Comparison of ENCODE assay signal across 8 mouse cellular contexts in genomic region chr4:99121123-99121755, GRCm38 (mm10). TPM values are rescaled to one million over a fixed set of nuclear protein-coding genes. Genes with fewer than 3 reads are reported as not detected.
A peak's percentile ranks its signal among the peaks of the same experiment; 100 is the strongest.
DNase-seq lines count a peak whose midpoint lies in the region; ATAC-seq and TF ChIP-seq lines count a peak whose summit lies in the region.

No protein-coding gene starts in this region.

- intact Hi-C loops in heart, postnatal 10 days (cut with DNase I): loop anchor here (2.0 kb wide), 1 partner anchor 60 kb away; no protein-coding TSS in a partner anchor

- 0 out of 2 replicates have a peak overlapping the region, but pooled peaks have one; percentile 21 for H3K27ac ChIP-seq in heart, embryonic 15.5 days
- no peak overlapping the region for H3K27ac ChIP-seq in MEL (ENCODE audit: control insufficient read depth, low read depth, low read length)
- peak overlapping the region; percentile 87 for H3K27ac ChIP-seq in forebrain, embryonic 15.5 days (replicated peaks)
- no peak overlapping the region for H3K27ac ChIP-seq in macrophage

- WGBS in heart, embryonic 15.5 days: 4% methylated on average over 17 of the region's 17 CpGs
- WGBS in forebrain, embryonic 15.5 days: 1% methylated on average over 17 of the region's 17 CpGs
- WGBS in macrophage (ENCODE audit: missing documents): 18% methylated on average over 17 of the region's 17 CpGs

- peaks cover 11% of the 10 kb centered on the region for H3K79me2 ChIP-seq in MEL (ENCODE audit: control insufficient read depth, insufficient read depth, low read length, poor library complexity)
- peaks cover 40% of the 10 kb centered on the region for H3K79me2 ChIP-seq in macrophage (ENCODE audit: inconsistent target)

- TF ChIP-seq RAD21 in MEL (IDR thresholded peaks at IDR 0.05; ENCODE audit: low read depth, low read length): no peak

- peak overlapping the region; percentile 84 for H3K4me3 ChIP-seq in heart, embryonic 15.5 days
- H3K4me3 ChIP-seq in MEL (ENCODE audit: control insufficient read depth in 1 of 2, insufficient read depth in 1 of 2, low read depth in 2 of 2, low read length in 2 of 2): peak overlapping the region; percentile 96 to 98
- peak overlapping the region; percentile 72 for H3K4me3 ChIP-seq in forebrain, embryonic 15.5 days
- peak overlapping the region; percentile 24; the same call in 1 of the 2 replicates for H3K4me3 ChIP-seq in macrophage (ENCODE audit: inconsistent target)

- no peak for TF ChIP-seq EP300 in MEL (IDR thresholded peaks at IDR 0.05; ENCODE audit: low read depth in 1 of 2, low read length in 2 of 2)

- no peak; the same call in 1 of the 2 replicates for ATAC-seq in heart, embryonic 15.5 days (replicated peaks; ENCODE audit: insufficient number of reproducible peaks, insufficient read depth, low FRiP score, low read depth)
- ATAC-seq in forebrain, embryonic 15.5 days (replicated peaks): peak; percentile 0; the same call in 1 of the 2 replicates

- DNase-seq in heart, postnatal 10 days: no peak
- no peak for DNase-seq in MEL (ENCODE audit: low read depth, low spot score)
- no peak for DNase-seq in urinary bladder, adult 2 months (ENCODE audit: low spot score)
- DNase-seq in spleen, postnatal 14 days (ENCODE audit: low spot score in 2 of 2): no peak
- no peak for DNase-seq in ovary, adult 18-20 months (ENCODE audit: low spot score)

- H3K27me3 ChIP-seq in heart, embryonic 15.5 days: no peaks in the 10 kb centered on the region
- H3K27me3 ChIP-seq in MEL (ENCODE audit: control insufficient read depth in 1 of 2, insufficient read depth in 2 of 2, low read length in 2 of 2): 0 out of 4 replicates have a peak, but pooled peaks cover 0 to 1% of the 10 kb centered on the region in 2 experiments
- no peaks in the 10 kb centered on the region for H3K27me3 ChIP-seq in forebrain, embryonic 15.5 days

- no peaks in the 10 kb centered on the region for H3K36me3 ChIP-seq in heart, embryonic 15.5 days
- H3K36me3 ChIP-seq in MEL (ENCODE audit: control insufficient read depth in 1 of 2, insufficient read depth in 2 of 2, low read length in 2 of 2): peaks cover 0 to 11% of the 10 kb centered on the region in 2 experiments; a peak in 2 of 4 replicates
- no peaks in the 10 kb centered on the region for H3K36me3 ChIP-seq in forebrain, embryonic 15.5 days
- no peaks in the 10 kb centered on the region for H3K36me3 ChIP-seq in macrophage (ENCODE audit: inconsistent target)

- TF ChIP-seq CTCF in MEL (IDR thresholded peaks at IDR 0.05 in 2 of 3, conservative IDR thresholded peaks at IDR 0.05 in 1 of 3; ENCODE audit: control insufficient read depth in 1 of 3, insufficient read depth in 1 of 3, low read depth in 2 of 3, low read length in 3 of 3, poor library complexity in 1 of 3, severe bottlenecking in 1 of 3): no peak

- peak overlapping the region; percentile 80 for H3K4me2 ChIP-seq in heart, embryonic 15.5 days
- peak overlapping the region; percentile 52 for H3K4me2 ChIP-seq in forebrain, embryonic 15.5 days (replicated peaks)

- H3K9ac ChIP-seq in heart, embryonic 15.5 days: peak overlapping the region; percentile 92
- peak overlapping the region; percentile 97 for H3K9ac ChIP-seq in MEL (ENCODE audit: control insufficient read depth, low read depth, low read length, poor library complexity, severe bottlenecking)
- H3K9ac ChIP-seq in forebrain, embryonic 15.5 days (replicated peaks): peak overlapping the region; percentile 88

- TF ChIP-seq POLR2A in MEL (IDR thresholded peaks at IDR 0.05; ENCODE audit: control insufficient read depth in 1 of 2, insufficient read depth in 1 of 2, low read depth in 1 of 2, low read length in 2 of 2, poor library complexity in 1 of 2): no peak; a peak in 1 of 4 replicates

- H3K4me1 ChIP-seq in heart, embryonic 15.5 days (replicated peaks): peaks cover 19% of the 10 kb centered on the region
- H3K4me1 ChIP-seq in MEL (ENCODE audit: control insufficient read depth in 1 of 2, insufficient read depth in 2 of 2, low read length in 2 of 2): peaks cover 9 to 11% of the 10 kb centered on the region in 2 experiments
- peaks cover 53% of the 10 kb centered on the region for H3K4me1 ChIP-seq in forebrain, embryonic 15.5 days

- no peaks in the 10 kb centered on the region for H3K9me3 ChIP-seq in heart, embryonic 15.5 days (replicated peaks)
- H3K9me3 ChIP-seq in MEL (replicated peaks; ENCODE audit: insufficient read depth, low read length): no peaks in the 10 kb centered on the region
- no peaks in the 10 kb centered on the region for H3K9me3 ChIP-seq in forebrain, embryonic 15.5 days

TF ChIP-seq in MEL, 35 proteins besides CTCF, POLR2A, EP300 and RAD21:
- no peak for TF ChIP-seq HCFC1 (IDR thresholded peaks at IDR 0.05; ENCODE audit: low read depth, low read length)
- no peak for TF ChIP-seq MAX (IDR thresholded peaks at IDR 0.05; ENCODE audit: low read length)
- no peak for TF ChIP-seq CHD1 (IDR thresholded peaks at IDR 0.05; ENCODE audit: low read depth, low read length)
- no peak for TF ChIP-seq SIN3A (IDR thresholded peaks at IDR 0.05; ENCODE audit: low read length)
- TF ChIP-seq MYC (IDR thresholded peaks at IDR 0.05; ENCODE audit: low read depth, low read length): no peak
- TF ChIP-seq TCF12 (IDR thresholded peaks at IDR 0.05; ENCODE audit: low read depth, low read length): no peak
- TF ChIP-seq SMC3 (IDR thresholded peaks at IDR 0.05; ENCODE audit: low read depth, low read length): no peak
- no peak for TF ChIP-seq ZKSCAN1 (IDR thresholded peaks at IDR 0.05; ENCODE audit: low read depth, low read length)
- TF ChIP-seq MYB (IDR thresholded peaks at IDR 0.05; ENCODE audit: low read depth, low read length): no peak
- TF ChIP-seq JUND (IDR thresholded peaks at IDR 0.05; ENCODE audit: low read depth, low read length): no peak
- TF ChIP-seq GABPA (IDR thresholded peaks at IDR 0.05; ENCODE audit: low read depth, low read length): no peak
- TF ChIP-seq CHD2 (IDR thresholded peaks at IDR 0.05; ENCODE audit: low read length): no peak
- no peak for TF ChIP-seq BHLHE40 (IDR thresholded peaks at IDR 0.05; ENCODE audit: borderline replicate concordance, low read depth, low read length)
- no peak for TF ChIP-seq ELF1 (IDR thresholded peaks at IDR 0.05; ENCODE audit: low read depth, low read length)
- no peak for TF ChIP-seq MAFK (IDR thresholded peaks at IDR 0.05; ENCODE audit: borderline replicate concordance, low read depth, low read length)
- TF ChIP-seq POLR2AphosphoS5 (IDR thresholded peaks at IDR 0.05; ENCODE audit: borderline replicate concordance, low read depth, low read length): no peak
- TF ChIP-seq NELFE (IDR thresholded peaks at IDR 0.05; ENCODE audit: low read depth, low read length): no peak
- TF ChIP-seq UBTF (IDR thresholded peaks at IDR 0.05; ENCODE audit: borderline replicate concordance, insufficient read depth, low read depth, low read length): no peak
- no peak for TF ChIP-seq USF1 (IDR thresholded peaks at IDR 0.05; ENCODE audit: low read depth, low read length)

RNA-seq across cellular contexts. Expression of gene Dock7, which starts 0.5 kb away (rescaled TPM):
- polyA plus RNA-seq in heart, embryonic 15.5 days (2015; fragmentation: Nextera tagmentation; extraction: Ambion mirVana): 20.1 and 25.5 TPM in 2 replicates
- 10 to 100 TPM; 28.6 to 29.5 TPM for total RNA-seq in heart, postnatal 10 days (2021)
- total RNA-seq in MEL (2012; rRNA removed): 19.8 and 21.0 TPM in 2 replicates
- polyA plus RNA-seq in MEL (2012; ENCODE audit: insufficient read depth in 1 of 2, insufficient read length in 2 of 2, low read depth in 1 of 2, low replicate concordance in 2 of 2, missing spikeins in 1 of 2) (10 to 100 TPM in 1 of 2 experiments, not detected in 1; 19.5 TPM), macrophage (2018) (38.7 to 56.3 TPM (median 43.3 TPM) in 3 replicates)
- 81.6 and 83.0 TPM in 2 replicates for polyA plus RNA-seq in forebrain, embryonic 15.5 days (2015; fragmentation: Nextera tagmentation; extraction: Ambion mirVana)
- 100 to 1,000 TPM in 24 of 26 experiments, 10 to 100 TPM in 2; 62.4 to 302 (median 213) TPM for total RNA-seq in macrophage (2018; cell fraction: chromatin; rRNA removed)
- total RNA-seq in macrophage (2018; cell fraction: cytosol; rRNA removed): 10 to 100 TPM; 20.2 to 51.6 (median 35.4) TPM
- total RNA-seq in macrophage (2018; cell fraction: nucleus; rRNA removed): 100 to 1,000 TPM in 12 of 26 experiments, 10 to 100 TPM in 14; 33.7 to 169 (median 93.1) TPM
- polyA plus RNA-seq in urinary bladder, adult 2 months (2012; rRNA removed): 105 and 128 TPM in 2 replicates

Comparison
In these comparisons a context has a peak if more than half of its experiments do, and no peak if none do; other contexts are left out.
1. H3K27ac ChIP-seq: peak in heart, embryonic 15.5 days (single experiment) and forebrain, embryonic 15.5 days (single experiment); none in MEL (single experiment) and macrophage (single experiment).
2. H3K4me3 ChIP-seq: peak in every context shown above with its lines; median percentile 97 in MEL; 84 in heart, embryonic 15.5 days; 72 in forebrain, embryonic 15.5 days; 24 in macrophage.
3. Peak in every context shown above with its lines, with median percentiles within 50 percentile points of each other: H3K9ac ChIP-seq.